Mouse (Mus musculus) bone marrow, adult 2 months (tissue): ENCODE data around the gene Grwd1. TPM values are rescaled to one million over a fixed set of nuclear protein-coding genes. Genes with fewer than 3 reads are reported as not detected.

Source experiments
- H3K27ac ChIP-seq: fragments of 200-500 bp; 2 replicates; pipeline ENCODE4 v1.5.1; 2012; ENCODE audit warnings: low read depth, mild to moderate bottlenecking, control low read depth, inconsistent platforms, low read length; ENCODE audit not compliant: control insufficient read depth, poor library complexity, insufficient read depth
- H3K4me1 ChIP-seq: fragments of 200-500 bp; 2 replicates; pipeline ENCODE4 v1.6.1; 2011; ENCODE audit warnings: low read length; ENCODE audit not compliant: control insufficient read depth, insufficient read depth
- H3K4me3 ChIP-seq: fragments of 200-500 bp; replicated peaks from 2 replicates; pipeline ENCODE3; 2011; ENCODE audit warnings: mild to moderate bottlenecking, low read depth, low read length, control low read depth; ENCODE audit not compliant: control insufficient read depth
- CTCF ChIP-seq: fragments of 200-500 bp; IDR thresholded peaks from 2 replicates; pipeline ENCODE4 v1.5.1; 2011; ENCODE audit warnings: low read length, control low read depth; ENCODE audit not compliant: control insufficient read depth, insufficient read depth
- POLR2A ChIP-seq: fragments of 200-500 bp; IDR thresholded peaks from 2 replicates; pipeline ENCODE4 v1.6.1; 2011; ENCODE audit warnings: low read depth, mild to moderate bottlenecking, control low read depth, low read length, borderline replicate concordance; ENCODE audit not compliant: control insufficient read depth
- WGBS: fragments of 180-500 bp; shearing (Covaris S2); methylation state at CpG from one replicate; pipeline ENCODE4 v1.1.7; 2018; 5-methylcytosine and 5-hydroxymethylcytosine counted together
- polyA plus RNA-seq: library from polyadenylated mRNA; stranded (reverse); fragments of >200 nt; gene quantifications from 2 replicates; pipeline ENCODE4 v1.2.4, GENCODE M21; 2011; ENCODE audit warnings: low replicate concordance; ENCODE audit not compliant: missing spikeins, insufficient read depth, insufficient read length

Grwd1 gene
- polyA plus RNA-seq, 1 experiment = 13.9 TPM

GRCm38 (mm10) chr7:45779081-45779641 lies 51.6 kb downstream of the Grwd1 start:
- H3K4me3 ChIP-seq = no peak overlapping the region
- 7% methylated on average over 22 of the region's 22 CpGs for WGBS
- H3K4me1 ChIP-seq = peaks cover 2% of the 10 kb centered on the region
- TF ChIP-seq CTCF (no peak), POLR2A (no peak)
- no peak overlapping the region for H3K27ac ChIP-seq

GRCm38 (mm10) chr7:45775237-45775636 lies 55.5 kb downstream of the Grwd1 start:
- H3K4me1 ChIP-seq = no peaks in the 10 kb centered on the region; the same call in 1 of the 2 replicates
- H3K27ac ChIP-seq = no peak overlapping the region
- H3K4me3 ChIP-seq = no peak overlapping the region
- WGBS = 75% methylated on average over 7 of the region's 7 CpGs
- TF ChIP-seq POLR2A = no peak
- TF ChIP-seq CTCF = no peak

Other genes starting within 250 kb of the Grwd1 start
- not detected in 2 replicates for gene Fgf21, start 215.5 kb downstream of the Grwd1 start, polyA plus RNA-seq
- not detected in 2 replicates for gene Fut1, start 213.7 kb downstream of the Grwd1 start, polyA plus RNA-seq
- gene Izumo1, start 209.1 kb downstream of the Grwd1 start, polyA plus RNA-seq = 1.1 TPM in 1 of 2 replicates, not detected in the other
- gene Rasip1, start 203.5 kb downstream of the Grwd1 start, polyA plus RNA-seq = 5.9 and 6.0 TPM in 2 replicates
- gene Mamstr, start 191.0 kb downstream of the Grwd1 start, polyA plus RNA-seq = 1.00 TPM in 1 of 2 replicates, not detected in the other
- gene Fut2, start 164.6 kb downstream of the Grwd1 start, polyA plus RNA-seq = not detected in 2 replicates
- gene Ntn5, start 146.9 kb downstream of the Grwd1 start, polyA plus RNA-seq = not detected in 2 replicates
- not detected in 2 replicates for gene Sec1, start 136.5 kb downstream of the Grwd1 start, polyA plus RNA-seq
- 4.4 TPM in 1 of 2 replicates, not detected in the other for gene Car11, start 131.1 kb downstream of the Grwd1 start, polyA plus RNA-seq
- 8.6 and 19.3 TPM in 2 replicates for gene Dbp, start 125.9 kb downstream of the Grwd1 start, polyA plus RNA-seq
- 845 and 916 TPM in 2 replicates for gene Rpl18, start 115.5 kb downstream of the Grwd1 start, polyA plus RNA-seq
- 12.9 and 24.4 TPM in 2 replicates for gene Sphk2, start 112.9 kb downstream of the Grwd1 start, polyA plus RNA-seq
- 1.1 TPM in 1 of 2 replicates, not detected in the other for gene Fam83e, start 109.7 kb downstream of the Grwd1 start, polyA plus RNA-seq
- not detected in 2 replicates for gene Spaca4, start 105.1 kb downstream of the Grwd1 start, polyA plus RNA-seq
- gene Lmtk3, start 47.2 kb downstream of the Grwd1 start, polyA plus RNA-seq = not detected in 2 replicates
- gene Sult2b1, start 46.3 kb downstream of the Grwd1 start, polyA plus RNA-seq = 2.4 TPM in 1 of 2 replicates, not detected in the other
- 30.7 and 64.7 TPM in 2 replicates for gene Cyth2, start 16.4 kb downstream of the Grwd1 start, polyA plus RNA-seq
- 2.6 TPM in 1 of 2 replicates, not detected in the other for gene Kcnj14, start 6.2 kb downstream of the Grwd1 start, polyA plus RNA-seq
- gene Kdelr1, start 41.8 kb upstream of the Grwd1 start, polyA plus RNA-seq = 47.0 and 69.2 TPM in 2 replicates
- gene Grin2d, start 47.4 kb upstream of the Grwd1 start, polyA plus RNA-seq = 0.97 and 2.5 TPM in 2 replicates
- not detected in 2 replicates for gene Syngr4, start 65.8 kb upstream of the Grwd1 start, polyA plus RNA-seq
- 3.6 and 9.6 TPM in 2 replicates for gene Tmem143, start 66.0 kb upstream of the Grwd1 start, polyA plus RNA-seq
- 53.4 and 121 TPM in 2 replicates for gene Emp3, start 90.5 kb upstream of the Grwd1 start, polyA plus RNA-seq
- 1.7 and 5.7 TPM in 2 replicates for gene Ccdc114, start 93.1 kb upstream of the Grwd1 start, polyA plus RNA-seq
- 1.1 and 1.3 TPM in 2 replicates for gene Abcc6, start 199.4 kb upstream of the Grwd1 start, polyA plus RNA-seq
- gene Nomo1, start 202.8 kb upstream of the Grwd1 start, polyA plus RNA-seq = 25.3 and 43.9 TPM in 2 replicates